Comparison of ENCODE assay signal across 9 mouse cellular contexts in genomic region chr2:148478141-148478701, GRCm38 (mm10). TPM values are rescaled to one million over a fixed set of nuclear protein-coding genes. Genes with fewer than 3 reads are reported as not detected.
DNase-seq lines count a peak whose midpoint lies in the region; ATAC-seq and TF ChIP-seq lines count a peak whose summit lies in the region.
"Had no signal": no experiment of that assay in that cellular context is flagged by ENCODE, and none has a peak within 500 bp of the region (broad histone marks: within the 10 kb centered on the region; RNA-seq: fewer than 3 reads in every experiment).

No protein-coding gene starts in this region.

- H3K9me3 ChIP-seq in forebrain, postnatal 0 days (ENCODE audit: low read length): no peaks in the 10 kb centered on the region
- no peaks in the 10 kb centered on the region for H3K9me3 ChIP-seq in hindbrain, embryonic 11.5 days (ENCODE audit: control insufficient read depth, low read length)
- H3K9me3 ChIP-seq: liver, embryonic 15.5 days had no signal

- no peak overlapping the region for H3K4me3 ChIP-seq in forebrain, postnatal 0 days (ENCODE audit: low read depth, low read length)
- H3K4me3 ChIP-seq in hindbrain, embryonic 11.5 days (ENCODE audit: low read depth, low read length): no peak overlapping the region
- H3K4me3 ChIP-seq in lung, adult 2 months (replicated peaks; ENCODE audit: extremely low read depth, low read depth, low read length): no peak overlapping the region
- H3K4me3 ChIP-seq: liver, embryonic 15.5 days had no signal

- H3K36me3 ChIP-seq in forebrain, postnatal 0 days (ENCODE audit: insufficient read depth): no peaks in the 10 kb centered on the region
- no peaks in the 10 kb centered on the region for H3K36me3 ChIP-seq in hindbrain, embryonic 11.5 days (ENCODE audit: control insufficient read depth, insufficient read depth, low read length)
- H3K36me3 ChIP-seq: liver, embryonic 15.5 days had no signal

- DNase-seq in 416B (ENCODE audit: low read depth): peak; percentile 99
- peak; percentile 75 for DNase-seq in adrenal gland, adult 8-10 months
- DNase-seq in forebrain, postnatal 0 days: peak; percentile 32
- DNase-seq in hindbrain, embryonic 11.5 days (ENCODE audit: low spot score): peak; percentile 54
- peak; percentile 34 for DNase-seq in lung, adult 2 months
- peak; percentile 58 for DNase-seq in retina, postnatal 1 day
- no peak for DNase-seq in right cerebral cortex, postnatal 14 days

- no peaks in the 10 kb centered on the region for H3K4me1 ChIP-seq in forebrain, postnatal 0 days (ENCODE audit: insufficient read depth)
- no peaks in the 10 kb centered on the region for H3K4me1 ChIP-seq in hindbrain, embryonic 11.5 days (replicated peaks; ENCODE audit: control insufficient read depth, insufficient read depth, low read length)
- H3K4me1 ChIP-seq in lung, adult 2 months (ENCODE audit: control insufficient read depth, insufficient read depth, low read length): no peaks in the 10 kb centered on the region; the same call in 1 of the 2 replicates
- H3K4me1 ChIP-seq: liver, embryonic 15.5 days had no signal

- WGBS in forebrain, postnatal 0 days: 32% methylated on average over 3 of the region's 3 CpGs
- WGBS in hindbrain, embryonic 11.5 days: 33% methylated on average over 3 of the region's 3 CpGs
- WGBS in lung, adult 2 months: 23% methylated on average over 3 of the region's 3 CpGs

- H3K9ac ChIP-seq in forebrain, postnatal 0 days: no peak overlapping the region
- H3K9ac ChIP-seq in hindbrain, embryonic 11.5 days (ENCODE audit: low read depth, low read length): no peak overlapping the region
- H3K9ac ChIP-seq: liver, embryonic 15.5 days had no signal

- no peak overlapping the region for H3K4me2 ChIP-seq in forebrain, postnatal 0 days (ENCODE audit: low read depth)
- H3K4me2 ChIP-seq in hindbrain, embryonic 11.5 days (replicated peaks; ENCODE audit: low read depth, low read length): no peak overlapping the region
- H3K4me2 ChIP-seq: liver, embryonic 15.5 days had no signal

- TF ChIP-seq CTCF in forebrain, postnatal 0 days (IDR thresholded peaks at IDR 0.05; ENCODE audit: low read depth): no peak
- TF ChIP-seq CTCF in lung, adult 2 months (IDR thresholded peaks at IDR 0.05; ENCODE audit: insufficient read depth, low read length): no peak

- ATAC-seq in forebrain, postnatal 0 days: peak; percentile 91
- ATAC-seq in hindbrain, embryonic 11.5 days (ENCODE audit: low FRiP score): peak; percentile 90
- ATAC-seq in erythroid progenitor cell, adult 5-6 weeks (replicated peaks; ENCODE audit: low FRiP score, poor library complexity, severe bottlenecking): no peak

- no peaks in the 10 kb centered on the region; the same call in 1 of the 2 replicates for H3K27me3 ChIP-seq in forebrain, postnatal 0 days (ENCODE audit: insufficient read depth, low read length)
- H3K27me3 ChIP-seq in hindbrain, embryonic 11.5 days (ENCODE audit: control insufficient read depth, insufficient read depth, low read length): no peaks in the 10 kb centered on the region
- H3K27me3 ChIP-seq: liver, embryonic 15.5 days had no signal

- H3K27ac ChIP-seq in forebrain, postnatal 0 days (ENCODE audit: low read depth, low read length): 0 out of 2 replicates have a peak overlapping the region, but pooled peaks have one; percentile 9
- H3K27ac ChIP-seq in hindbrain, embryonic 11.5 days (ENCODE audit: low read depth, low read length): peak overlapping the region; percentile 42; the same call in 1 of the 2 replicates
- H3K27ac ChIP-seq: liver, embryonic 15.5 days had no signal

- TF ChIP-seq POLR2A in lung, adult 2 months (IDR thresholded peaks at IDR 0.05; ENCODE audit: borderline replicate concordance, extremely low read depth, low read depth, low read length): no peak

RNA-seq across cellular contexts. Expression of gene Cd93, which starts 34.9 kb away (rescaled TPM):
- 10 to 100 TPM; 16.0 to 29.4 (median 23.4) TPM for total RNA-seq in adrenal gland, adult 8-10 months (2022)
- 15.2 and 22.4 TPM in 2 replicates for total RNA-seq in forebrain, postnatal 0 days (2014; rRNA removed)
- polyA plus RNA-seq in forebrain, postnatal 0 days (2015; fragmentation: Nextera tagmentation; extraction: Ambion mirVana): 4.0 and 4.5 TPM in 2 replicates
- 6.2 and 7.5 TPM in 2 replicates for polyA plus RNA-seq in hindbrain, embryonic 11.5 days (2014; fragmentation: Nextera tagmentation; extraction: Ambion mirVana)
- polyA plus RNA-seq in lung, adult 2 months (2012; rRNA removed): 81.8 and 82.1 TPM in 2 replicates
- 11.2 and 12.2 TPM in 2 replicates for total RNA-seq in erythroid progenitor cell, adult 5-6 weeks (2015; ENCODE audit: low replicate concordance)
- total RNA-seq in erythroid progenitor cell, adult 5-6 weeks (2017; ENCODE audit: low replicate concordance): 8.0 and 9.9 TPM in 2 replicates
